Mouse (Mus musculus) thymus, postnatal 14 days (tissue): Measurements from ENCODE around the gene Hydin.
"Not testable (repeated sequence)": the region's sequence is repeated elsewhere in the genome, so short reads cannot be mapped to it uniquely, and the experiment has no call there.

Experiments used
- DNase-seq: peaks from one replicate; pipeline ENCODE4 v3.0.0; 2021

The Hydin gene

GRCm38 (mm10) chr8:110457424-110457823, 190.6 kb downstream of the Hydin start:
- DNase-seq = no peak

GRCm38 (mm10) chr8:110462627-110463208, 195.9 kb downstream of the Hydin start:
- DNase-seq = no peak

- no peak for DNase-seq
These were observed 197.1 kb downstream of the Hydin start for GRCm38 (mm10) chr8:110463773-110464460.

GRCm38 (mm10) chr8:110465606-110466005, 198.8 kb downstream of the Hydin start:
- no peak for DNase-seq

- no peak for DNase-seq
These were observed 210.5 kb downstream of the Hydin start for GRCm38 (mm10) chr8:110477256-110477655.

GRCm38 (mm10) chr8:110478576-110478975, 211.8 kb downstream of the Hydin start:
- DNase-seq = no peak

GRCm38 (mm10) chr8:110479401-110479800, 212.6 kb downstream of the Hydin start:
- no peak for DNase-seq

GRCm38 (mm10) chr8:110482275-110482674, 215.5 kb downstream of the Hydin start:
- DNase-seq = no peak

- no peak for DNase-seq
These were observed 218.5 kb downstream of the Hydin start for GRCm38 (mm10) chr8:110485234-110485633.

- DNase-seq = no peak
These were observed 219.2 kb downstream of the Hydin start for GRCm38 (mm10) chr8:110486020-110486419.

GRCm38 (mm10) chr8:110487644-110488043, 220.9 kb downstream of the Hydin start:
- no peak for DNase-seq

GRCm38 (mm10) chr8:110489344-110489743, 222.6 kb downstream of the Hydin start:
- DNase-seq = peak; percentile 20

- DNase-seq = no peak
These were observed 224.3 kb downstream of the Hydin start for GRCm38 (mm10) chr8:110491118-110491517.

GRCm38 (mm10) chr8:110496286-110496685, 229.5 kb downstream of the Hydin start:
- DNase-seq = no peak

GRCm38 (mm10) chr8:110500253-110500652, 233.5 kb downstream of the Hydin start:
- DNase-seq = no peak

- DNase-seq = no peak
These were observed 233.9 kb downstream of the Hydin start for GRCm38 (mm10) chr8:110500661-110501060.

- no peak for DNase-seq
These were observed 234.6 kb downstream of the Hydin start for GRCm38 (mm10) chr8:110501330-110501729.

- DNase-seq = no peak
These were observed 236.1 kb downstream of the Hydin start for GRCm38 (mm10) chr8:110502880-110503279.

GRCm38 (mm10) chr8:110508766-110509165, 242.0 kb downstream of the Hydin start:
- no peak for DNase-seq

GRCm38 (mm10) chr8:110519790-110520189, 253.0 kb downstream of the Hydin start:
- DNase-seq = no peak

GRCm38 (mm10) chr8:110521851-110522250, 255.1 kb downstream of the Hydin start:
- no peak for DNase-seq

- not testable (repeated sequence) for DNase-seq
These were observed 255.7 kb downstream of the Hydin start for GRCm38 (mm10) chr8:110522495-110522894.

- no peak for DNase-seq
These were observed 256.2 kb downstream of the Hydin start for GRCm38 (mm10) chr8:110522985-110523384.

GRCm38 (mm10) chr8:110525229-110525628, 258.5 kb downstream of the Hydin start:
- DNase-seq = no peak
